Mouse (Mus musculus): ENCODE data around the gene Foxd3.

- TF ChIP-seq CTCF (IDR thresholded peaks at IDR 0.05; ENCODE audit: extremely low read depth, insufficient read depth, low read length): no peak
- TF ChIP-seq POLR2A (IDR thresholded peaks at IDR 0.05; ENCODE audit: extremely low read depth, insufficient read depth, low read length): no peak
Measured at GRCm38 (mm10) chr4:99641920-99642319, 14.2 kb upstream of the Foxd3 start.
